Mouse (Mus musculus): ENCODE measurements around the gene Dll4. TPM values are rescaled to one million over a fixed set of nuclear protein-coding genes. Genes with fewer than 3 reads are reported as not detected.

The Dll4 gene
- total and polyA plus RNA-seq, 3 experiments: 13.7 to 22.0 (median 15.8) TPM

- TF ChIP-seq CTCF (IDR thresholded peaks at IDR 0.05) (peak; percentile 47), EP300 (IDR thresholded peaks at IDR 0.05; ENCODE audit: insufficient read depth, low read depth, low read length) (peak; percentile 97), POLR2A (IDR thresholded peaks at IDR 0.05; ENCODE audit: insufficient read depth, low read depth, low read length) (peak; percentile 25; the same call in 1 of the 2 replicates)
- intact Hi-C loops (cut with DNase I): no loop called here
- H3K27ac ChIP-seq: peak overlapping the region; percentile 83
- DNase-seq: peak; percentile 64 to 83
- no peaks in the 10 kb centered on the region for H3K36me3 ChIP-seq (ENCODE audit: control insufficient read depth, insufficient read depth, low read length)
- 33% methylated on average over 7 of the region's 7 CpGs for WGBS
- H3K9ac ChIP-seq (ENCODE audit: low read depth, low read length): no peak overlapping the region
- no peaks in the 10 kb centered on the region for H3K27me3 ChIP-seq (ENCODE audit: control insufficient read depth, insufficient read depth, low read length)
- no peaks in the 10 kb centered on the region for H3K79me2 ChIP-seq (replicated peaks; ENCODE audit: control insufficient read depth, insufficient read depth, low read length)
- no peak overlapping the region for H3K4me3 ChIP-seq
- H3K4me1 ChIP-seq (ENCODE audit: control insufficient read depth, insufficient read depth, low read length): peaks cover 1% of the 10 kb centered on the region
Observed at GRCm38 (mm10) chr2:119355651-119356050, 30.1 kb downstream of the Dll4 start.

- Histone ChIP-seq H3K27ac (peak overlapping the region; percentile 83), H3K4me3 (no peak overlapping the region), H3K79me2 (replicated peaks; ENCODE audit: control insufficient read depth, insufficient read depth, low read length) (no peaks in the 10 kb centered on the region), H3K36me3 (ENCODE audit: control insufficient read depth, insufficient read depth, low read length) (no peaks in the 10 kb centered on the region), H3K27me3 (ENCODE audit: control insufficient read depth, insufficient read depth, low read length) (no peaks in the 10 kb centered on the region), H3K9ac (ENCODE audit: low read depth, low read length) (no peak overlapping the region), H3K4me1 (ENCODE audit: control insufficient read depth, insufficient read depth, low read length) (peaks cover 1% of the 10 kb centered on the region)
- no peak for DNase-seq
- no peak for TF ChIP-seq POLR2A (IDR thresholded peaks at IDR 0.05; ENCODE audit: insufficient read depth, low read depth, low read length)
- no peak for TF ChIP-seq EP300 (IDR thresholded peaks at IDR 0.05; ENCODE audit: insufficient read depth, low read depth, low read length)
- TF ChIP-seq CTCF (IDR thresholded peaks at IDR 0.05): no peak
- intact Hi-C loops (cut with DNase I): no loop called here
Observed at GRCm38 (mm10) chr2:119356310-119356709, 30.7 kb downstream of the Dll4 start.

- intact Hi-C loops (cut with DNase I): no loop called here
- no peaks in the 10 kb centered on the region for H3K79me2 ChIP-seq (replicated peaks; ENCODE audit: control insufficient read depth, insufficient read depth, low read length)
- H3K4me1 ChIP-seq (ENCODE audit: control insufficient read depth, insufficient read depth, low read length): no peaks in the 10 kb centered on the region; the same call in 1 of the 2 replicates
- H3K27me3 ChIP-seq (ENCODE audit: control insufficient read depth, insufficient read depth, low read length): no peaks in the 10 kb centered on the region
- no peaks in the 10 kb centered on the region for H3K36me3 ChIP-seq (ENCODE audit: control insufficient read depth, insufficient read depth, low read length)
- 83% methylated on average over 5 of the region's 5 CpGs for WGBS
- H3K27ac ChIP-seq: no peak overlapping the region
- no peak overlapping the region for H3K4me3 ChIP-seq
- no peak overlapping the region for H3K9ac ChIP-seq (ENCODE audit: low read depth, low read length)
- no peak for TF ChIP-seq EP300 (IDR thresholded peaks at IDR 0.05; ENCODE audit: insufficient read depth, low read depth, low read length)
- no peak for TF ChIP-seq CTCF (IDR thresholded peaks at IDR 0.05)
- DNase-seq: no peak
Observed at GRCm38 (mm10) chr2:119356805-119357204, 31.2 kb downstream of the Dll4 start.

GRCm38 (mm10) chr2:119358249-119358648 is 32.7 kb downstream of the Dll4 start:
- TF ChIP-seq CTCF (IDR thresholded peaks at IDR 0.05): no peak
- no peak for TF ChIP-seq EP300 (IDR thresholded peaks at IDR 0.05; ENCODE audit: insufficient read depth, low read depth, low read length)
- TF ChIP-seq POLR2A (IDR thresholded peaks at IDR 0.05; ENCODE audit: insufficient read depth, low read depth, low read length): no peak
- 69% methylated on average over 6 of the region's 6 CpGs for WGBS
- Histone ChIP-seq H3K4me1 (ENCODE audit: control insufficient read depth, insufficient read depth, low read length) (no peaks in the 10 kb centered on the region; the same call in 1 of the 2 replicates), H3K9ac (ENCODE audit: low read depth, low read length) (no peak overlapping the region), H3K27ac (no peak overlapping the region), H3K27me3 (ENCODE audit: control insufficient read depth, insufficient read depth, low read length) (no peaks in the 10 kb centered on the region), H3K79me2 (replicated peaks; ENCODE audit: control insufficient read depth, insufficient read depth, low read length) (no peaks in the 10 kb centered on the region), H3K4me3 (no peak overlapping the region), H3K36me3 (ENCODE audit: control insufficient read depth, insufficient read depth, low read length) (no peaks in the 10 kb centered on the region)
- intact Hi-C loops (cut with DNase I): no loop called here
- no peak for DNase-seq

GRCm38 (mm10) chr2:119359721-119360291 is 34.2 kb downstream of the Dll4 start:
- TF ChIP-seq POLR2A (IDR thresholded peaks at IDR 0.05; ENCODE audit: insufficient read depth, low read depth, low read length) (no peak), CTCF (IDR thresholded peaks at IDR 0.05) (no peak), EP300 (IDR thresholded peaks at IDR 0.05; ENCODE audit: insufficient read depth, low read depth, low read length) (no peak)
- 63% methylated on average over 2 of the region's 2 CpGs for WGBS

GRCm38 (mm10) chr2:119364969-119365368 is 39.4 kb downstream of the Dll4 start:
- H3K4me3 ChIP-seq: no peak overlapping the region
- H3K4me1 ChIP-seq (ENCODE audit: control insufficient read depth, insufficient read depth, low read length): peaks cover 2% of the 10 kb centered on the region
- intact Hi-C loops (cut with DNase I): no loop called here
- WGBS: 68% methylated on average over 3 of the region's 3 CpGs
- H3K9ac ChIP-seq (ENCODE audit: low read depth, low read length): no peak overlapping the region
- no peak for TF ChIP-seq POLR2A (IDR thresholded peaks at IDR 0.05; ENCODE audit: insufficient read depth, low read depth, low read length)
- TF ChIP-seq CTCF (IDR thresholded peaks at IDR 0.05): no peak
- TF ChIP-seq EP300 (IDR thresholded peaks at IDR 0.05; ENCODE audit: insufficient read depth, low read depth, low read length): no peak
- H3K27ac ChIP-seq: peak overlapping the region; percentile 40; the same call in 1 of the 2 replicates
- no peaks in the 10 kb centered on the region for H3K36me3 ChIP-seq (ENCODE audit: control insufficient read depth, insufficient read depth, low read length)
- no peaks in the 10 kb centered on the region for H3K79me2 ChIP-seq (replicated peaks; ENCODE audit: control insufficient read depth, insufficient read depth, low read length)
- DNase-seq: peak in 1 of 2 experiments; percentile 29
- H3K27me3 ChIP-seq (ENCODE audit: control insufficient read depth, insufficient read depth, low read length): no peaks in the 10 kb centered on the region

More at GRCm38 (mm10) chr2:119359721-119360291, 34.2 kb downstream of the Dll4 start:
- Histone ChIP-seq H3K36me3 (ENCODE audit: control insufficient read depth, insufficient read depth, low read length) (no peaks in the 10 kb centered on the region), H3K27me3 (ENCODE audit: control insufficient read depth, insufficient read depth, low read length) (no peaks in the 10 kb centered on the region), H3K79me2 (replicated peaks; ENCODE audit: control insufficient read depth, insufficient read depth, low read length) (no peaks in the 10 kb centered on the region), H3K27ac (no peak overlapping the region), H3K4me1 (ENCODE audit: control insufficient read depth, insufficient read depth, low read length) (no peaks in the 10 kb centered on the region; the same call in 1 of the 2 replicates), H3K4me3 (no peak overlapping the region), H3K9ac (ENCODE audit: low read depth, low read length) (no peak overlapping the region)
- intact Hi-C loops (cut with DNase I): no loop called here
- no peak for DNase-seq
